Mouse (Mus musculus) neutrophil, adult 59 days (primary cell): ENCODE measurements around the gene Frmd8. TPM values are rescaled to one million over a fixed set of nuclear protein-coding genes. Genes with fewer than 3 reads are reported as not detected.

ENCODE experiments used
- total RNA-seq, 2 experiments: library from RNA; stranded (reverse); gene quantifications; 1 replicate in 1 of 2; 2 replicates in 1 of 2; pipeline ENCODE4 v1.2.4; 2023

The Frmd8 gene
- total RNA-seq, result 10 to 100 TPM; 56.7 to 60.3 TPM

GRCm38 (mm10) chr19:5874969-5875480 is at the start of gene Frmd8:
Gene Frmd8, minus strand, starts transcription at chr19:5875274.

GRCm38 (mm10) chr19:5924713-5925093 is 49.6 kb upstream of the Frmd8 start, which contains the start of gene Cdc42ep2:
Gene Cdc42ep2, minus strand, starts transcription at chr19:5924816.

GRCm38 (mm10) chr19:5913007-5913719 is 38.1 kb upstream of the Frmd8 start, which contains the start of gene Dpf2:
Gene Dpf2, minus strand, starts transcription at chr19:5913010.

GRCm38 (mm10) chr19:5894002-5894678 is 19.1 kb upstream of the Frmd8 start, which contains the start of gene Tigd3:
Gene Tigd3, minus strand, starts transcription at chr19:5894149.

GRCm38 (mm10) chr19:5877618-5878361 is 2.7 kb upstream of the Frmd8 start, which contains the start of gene Slc25a45:
Gene Slc25a45, plus strand, starts transcription at chr19:5877808.

Other genes starting within 250 kb of the Frmd8 start
- 10 to 100 TPM; 73.0 to 88.9 TPM for gene Rela, start 237.8 kb downstream of the Frmd8 start, total RNA-seq
- 100 to 1,000 TPM; 212 to 218 TPM for gene Sipa1, start 211.6 kb downstream of the Frmd8 start, total RNA-seq
- gene Map3k11, start 186.5 kb downstream of the Frmd8 start, total RNA-seq, result 10 to 100 TPM; 86.5 to 87.3 TPM
- 10 to 100 TPM; 68.8 to 83.2 TPM for gene Pcnx3, start 186.4 kb downstream of the Frmd8 start, total RNA-seq
- not detected for gene Kcnk7, start 170.9 kb downstream of the Frmd8 start, total RNA-seq
- 100 to 1,000 TPM; 150 to 158 TPM for gene Ehbp1l1, start 149.0 kb downstream of the Frmd8 start, total RNA-seq
- gene Fam89b, start 145.6 kb downstream of the Frmd8 start, total RNA-seq, result 10 to 100 TPM; 57.9 to 58.5 TPM
- 1 to 10 TPM in 1 of 2 experiments, under 1 TPM in 1; 0.58 to 1.4 TPM for gene Ltbp3, start 134.4 kb downstream of the Frmd8 start, total RNA-seq
- gene Scyl1, start 103.9 kb downstream of the Frmd8 start, total RNA-seq, result 10 to 100 TPM; 53.8 to 62.1 TPM
- gene Slc25a45, start 2.5 kb upstream of the Frmd8 start, total RNA-seq, result 10 to 100 TPM; 54.1 to 58.0 TPM
- gene Tigd3, start 18.9 kb upstream of the Frmd8 start, total RNA-seq, result 1 to 10 TPM; 1.6 to 2.0 TPM
- 100 to 1,000 TPM; 109 to 122 TPM for gene Dpf2, start 37.7 kb upstream of the Frmd8 start, total RNA-seq
- gene Cdc42ep2, start 49.5 kb upstream of the Frmd8 start, total RNA-seq, result 1 to 10 TPM; 4.5 to 5.0 TPM
- gene Pola2, start 88.9 kb upstream of the Frmd8 start, total RNA-seq, result 10 to 100 TPM; 30.9 to 35.0 TPM
- gene Slc22a20, start 110.9 kb upstream of the Frmd8 start, total RNA-seq, result 1 to 10 TPM; 2.0 to 2.5 TPM
- gene Capn1, start 140.6 kb upstream of the Frmd8 start, total RNA-seq, result 100 to 1,000 TPM; 247 to 265 TPM
- gene Syvn1, start 171.3 kb upstream of the Frmd8 start, total RNA-seq, result 10 to 100 TPM; 45.6 to 51.2 TPM
- gene Mrpl49, start 182.5 kb upstream of the Frmd8 start, total RNA-seq, result 10 to 100 TPM; 15.8 to 16.7 TPM
- 1,000 to 10,000 TPM; 1,540 to 1,651 TPM for gene Fau, start 182.6 kb upstream of the Frmd8 start, total RNA-seq
- gene Znhit2, start 185.9 kb upstream of the Frmd8 start, total RNA-seq, result 10 to 100 TPM; 11.2 to 11.7 TPM
- gene Tm7sf2, start 193.1 kb upstream of the Frmd8 start, total RNA-seq, result 1 to 10 TPM; 9.6 to 9.7 TPM
- 10 to 100 TPM; 70.3 to 87.1 TPM for gene Vps51, start 202.0 kb upstream of the Frmd8 start, total RNA-seq
- gene Tmem262, start 204.8 kb upstream of the Frmd8 start, total RNA-seq, result not detected
- gene Gm28374, start 207.0 kb upstream of the Frmd8 start, total RNA-seq, result under 1 TPM in 1 of 2 experiments, not detected in 1; 0.71 TPM
- gene Zfpl1, start 209.7 kb upstream of the Frmd8 start, total RNA-seq, result 10 to 100 TPM; 38.5 to 39.7 TPM
- gene Cdca5, start 209.7 kb upstream of the Frmd8 start, total RNA-seq, result 10 to 100 TPM; 26.1 to 30.9 TPM
- 1 to 10 TPM; 1.1 to 1.9 TPM for gene AC131692.1, start 219.1 kb upstream of the Frmd8 start, total RNA-seq
- under 1 TPM; 0.49 to 0.60 TPM for gene Naaladl1, start 230.5 kb upstream of the Frmd8 start, total RNA-seq
- 1 to 10 TPM; 5.2 to 6.0 TPM for gene Sac3d1, start 243.4 kb upstream of the Frmd8 start, total RNA-seq